Mouse (Mus musculus): ENCODE measurements at regions not wholly inside any gene's neighbourhood (a gene's known extent, or its start where the extent isn't known, plus 50 kb on each side); places are given as distances from the start of the nearest gene placed in this dataset.
"Not testable (repeated sequence)": the region's sequence is repeated elsewhere in the genome, so short reads cannot be mapped to it uniquely, and the experiment has no call there.

- intact Hi-C loops (cut with DNase I), result no loop called here
- no peak for DNase-seq (ENCODE audit: low spot score in 2 of 2)
Observed at GRCm38 (mm10) chr12:48387724-48388123, 994.7 kb upstream of the Foxg1 start.

GRCm38 (mm10) chr12:48388192-48388812 is 994.2 kb upstream of the Foxg1 start:
- DNase-seq (ENCODE audit: low spot score in 2 of 2), result no peak
- intact Hi-C loops (cut with DNase I), result no loop called here

- intact Hi-C loops (cut with DNase I), result no loop called here
- DNase-seq (ENCODE audit: low spot score in 2 of 2), result no peak
Observed at GRCm38 (mm10) chr12:48391008-48391407, 991.5 kb upstream of the Foxg1 start.

- peak; percentile 4 to 6 for DNase-seq (ENCODE audit: low spot score in 2 of 2)
- intact Hi-C loops (cut with DNase I), result no loop called here
Observed at GRCm38 (mm10) chr12:48439333-48440046, 943.0 kb upstream of the Foxg1 start.

- DNase-seq (ENCODE audit: low spot score in 2 of 2); intact Hi-C loops (cut with DNase I): not testable (repeated sequence)
Observed at GRCm38 (mm10) chr12:48448719-48449118, 933.7 kb upstream of the Foxg1 start.

- intact Hi-C loops (cut with DNase I), result no loop called here
- DNase-seq (ENCODE audit: low spot score in 2 of 2), result no peak
Observed at GRCm38 (mm10) chr12:48462392-48462791, 920.1 kb upstream of the Foxg1 start.

GRCm38 (mm10) chr12:48500735-48501134 is 881.7 kb upstream of the Foxg1 start:
- intact Hi-C loops (cut with DNase I), result no loop called here
- no peak for DNase-seq (ENCODE audit: low spot score in 2 of 2)

- no peak for DNase-seq (ENCODE audit: low spot score in 2 of 2)
- intact Hi-C loops (cut with DNase I), result no loop called here
Observed at GRCm38 (mm10) chr12:48511594-48511993, 870.9 kb upstream of the Foxg1 start.

- intact Hi-C loops (cut with DNase I), result no loop called here
- DNase-seq (ENCODE audit: low spot score in 2 of 2), result no peak
Observed at GRCm38 (mm10) chr12:48512259-48512658, 870.2 kb upstream of the Foxg1 start.

- DNase-seq (ENCODE audit: low spot score in 2 of 2), result no peak
- intact Hi-C loops (cut with DNase I), result no loop called here
Observed at GRCm38 (mm10) chr12:48521996-48522395, 860.5 kb upstream of the Foxg1 start.

GRCm38 (mm10) chr12:48559690-48560089 is 822.8 kb upstream of the Foxg1 start:
- intact Hi-C loops (cut with DNase I), result not testable (repeated sequence)
- DNase-seq (ENCODE audit: low spot score in 2 of 2), result peak in 1 of 2 experiments; percentile 3

GRCm38 (mm10) chr12:48604401-48605197 is 777.9 kb upstream of the Foxg1 start:
- intact Hi-C loops (cut with DNase I), result no loop called here
- DNase-seq (ENCODE audit: low spot score in 2 of 2), result no peak

GRCm38 (mm10) chr12:48605423-48605822 is 777.0 kb upstream of the Foxg1 start:
- no peak for DNase-seq (ENCODE audit: low spot score in 2 of 2)
- intact Hi-C loops (cut with DNase I), result no loop called here

- intact Hi-C loops (cut with DNase I), result no loop called here
- DNase-seq (ENCODE audit: low spot score in 2 of 2), result no peak
Observed at GRCm38 (mm10) chr12:48609391-48609790, 773.1 kb upstream of the Foxg1 start.

- intact Hi-C loops (cut with DNase I), result no loop called here
- DNase-seq (ENCODE audit: low spot score in 2 of 2), result no peak
Observed at GRCm38 (mm10) chr12:48612066-48612465, 770.4 kb upstream of the Foxg1 start.

GRCm38 (mm10) chr12:48616337-48616736 is 766.1 kb upstream of the Foxg1 start:
- intact Hi-C loops (cut with DNase I), result no loop called here
- no peak for DNase-seq (ENCODE audit: low spot score in 2 of 2)

- no peak for DNase-seq (ENCODE audit: low spot score in 2 of 2)
- intact Hi-C loops (cut with DNase I), result no loop called here
Observed at GRCm38 (mm10) chr12:48633559-48633958, 748.9 kb upstream of the Foxg1 start.

GRCm38 (mm10) chr12:48634671-48635241 is 747.7 kb upstream of the Foxg1 start:
- intact Hi-C loops (cut with DNase I), result no loop called here
- no peak for DNase-seq (ENCODE audit: low spot score in 2 of 2)

GRCm38 (mm10) chr12:48641974-48642373 is 740.5 kb upstream of the Foxg1 start:
- intact Hi-C loops (cut with DNase I), result no loop called here
- DNase-seq (ENCODE audit: low spot score in 2 of 2), result no peak

- no peak for DNase-seq (ENCODE audit: low spot score in 2 of 2)
- intact Hi-C loops (cut with DNase I), result no loop called here
Observed at GRCm38 (mm10) chr12:48645135-48645534, 737.3 kb upstream of the Foxg1 start.

All from left cerebral cortex, postnatal 36 days (tissue).